Mouse (Mus musculus) left cerebral cortex, postnatal 36 days (tissue): ENCODE results near the gene Pigk. TPM values are rescaled to one million over a fixed set of nuclear protein-coding genes. Genes with fewer than 3 reads are reported as not detected.
"Not testable (repeated sequence)": the region's sequence is repeated elsewhere in the genome, so short reads cannot be mapped to it uniquely, and the experiment has no call there.

Source experiments
- DNase-seq, 2 experiments: peaks; one replicate each; pipeline ENCODE4 v3.0.0; 2021 to 2022; ENCODE audit warnings: low spot score in 2 of 2, mixed read lengths in 1 of 2
- intact Hi-C: fragments of 180-260 bp; cut with DNase I; formaldehyde crosslinking; loops from one replicate; pipeline ENCODE4 v1.15.1; 2025
- total RNA-seq, 2 experiments: library from RNA; stranded (reverse); gene quantifications; 2 replicates each; pipeline ENCODE4 v1.2.3; 2021

Pigk gene
- total RNA-seq: 10 to 100 TPM; 49.5 to 52.9 TPM

DNA sequence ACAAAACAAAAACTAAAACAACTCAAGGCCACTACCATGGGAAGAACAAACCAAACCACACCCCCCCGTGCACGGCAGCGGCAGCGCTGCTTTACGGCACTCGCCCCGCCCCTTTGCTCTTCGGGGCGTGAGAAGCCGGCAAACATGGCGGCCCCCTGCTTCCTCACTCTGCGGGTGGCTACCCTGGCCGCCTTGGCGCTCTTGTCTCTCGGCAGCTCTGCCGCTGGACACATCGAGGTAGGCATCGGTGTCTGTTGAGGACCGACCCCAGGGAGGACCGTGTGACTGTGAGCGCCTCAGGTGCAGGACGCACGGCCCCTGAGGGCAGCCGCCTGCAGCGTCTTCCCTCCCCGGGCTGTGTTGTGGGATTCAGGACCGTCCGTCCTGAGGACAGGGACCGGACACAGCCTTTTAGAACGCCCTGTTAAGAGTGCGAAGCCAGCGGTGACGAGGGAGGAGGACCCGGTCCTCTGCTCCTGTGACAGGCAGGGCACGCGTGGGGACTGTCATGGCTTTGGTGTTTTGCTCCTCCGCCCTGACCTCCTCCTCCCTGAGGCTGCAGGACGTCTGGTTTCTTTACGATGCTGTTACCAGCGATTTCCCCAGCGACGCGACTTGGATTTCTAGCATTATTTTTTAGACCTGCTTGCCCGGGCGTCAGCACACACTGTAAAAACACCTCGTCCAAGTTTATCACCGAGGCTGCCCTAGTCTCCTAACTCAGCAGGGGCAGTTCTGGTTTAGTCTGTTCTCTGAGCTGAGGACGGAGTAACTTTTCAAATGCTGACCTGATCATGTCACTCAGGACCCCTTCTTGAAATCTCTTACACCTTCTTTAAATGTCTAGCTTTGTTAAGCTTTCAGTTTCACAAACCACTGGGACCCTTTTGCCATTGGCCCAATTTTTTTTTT lies at the start of gene Pigk:
Gene Pigk, plus strand, starts transcription at position 110 of the 912 bp plus-strand sequence.
- peak; percentile 84 to 86 for DNase-seq
- intact Hi-C loops: no loop called here

DNA sequence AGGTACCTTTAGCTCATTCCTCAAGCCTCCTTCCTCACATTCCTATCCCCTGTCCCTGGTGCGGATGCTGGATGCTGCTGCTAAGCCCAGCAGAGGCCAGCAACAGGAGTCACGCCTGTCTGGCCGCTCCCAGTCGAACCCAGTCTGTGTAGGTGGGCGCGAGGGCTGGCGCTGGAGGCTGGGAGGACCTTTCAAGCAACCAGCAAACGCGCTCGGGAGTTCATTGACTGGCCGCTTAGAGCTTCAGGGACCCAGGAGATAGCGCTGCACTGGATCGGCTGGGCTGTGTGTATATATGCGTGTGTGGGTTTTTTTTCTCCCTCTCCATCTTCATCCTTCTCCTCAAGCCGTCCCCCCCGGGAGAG lies 46.9 kb upstream of the Pigk start:
- peak; percentile 43 to 62 for DNase-seq
- intact Hi-C loops: loop anchor here (5.0 kb wide), 3 partner anchors 70 to 270 kb away; partner anchors contain the start of gene Zzz3

DNA sequence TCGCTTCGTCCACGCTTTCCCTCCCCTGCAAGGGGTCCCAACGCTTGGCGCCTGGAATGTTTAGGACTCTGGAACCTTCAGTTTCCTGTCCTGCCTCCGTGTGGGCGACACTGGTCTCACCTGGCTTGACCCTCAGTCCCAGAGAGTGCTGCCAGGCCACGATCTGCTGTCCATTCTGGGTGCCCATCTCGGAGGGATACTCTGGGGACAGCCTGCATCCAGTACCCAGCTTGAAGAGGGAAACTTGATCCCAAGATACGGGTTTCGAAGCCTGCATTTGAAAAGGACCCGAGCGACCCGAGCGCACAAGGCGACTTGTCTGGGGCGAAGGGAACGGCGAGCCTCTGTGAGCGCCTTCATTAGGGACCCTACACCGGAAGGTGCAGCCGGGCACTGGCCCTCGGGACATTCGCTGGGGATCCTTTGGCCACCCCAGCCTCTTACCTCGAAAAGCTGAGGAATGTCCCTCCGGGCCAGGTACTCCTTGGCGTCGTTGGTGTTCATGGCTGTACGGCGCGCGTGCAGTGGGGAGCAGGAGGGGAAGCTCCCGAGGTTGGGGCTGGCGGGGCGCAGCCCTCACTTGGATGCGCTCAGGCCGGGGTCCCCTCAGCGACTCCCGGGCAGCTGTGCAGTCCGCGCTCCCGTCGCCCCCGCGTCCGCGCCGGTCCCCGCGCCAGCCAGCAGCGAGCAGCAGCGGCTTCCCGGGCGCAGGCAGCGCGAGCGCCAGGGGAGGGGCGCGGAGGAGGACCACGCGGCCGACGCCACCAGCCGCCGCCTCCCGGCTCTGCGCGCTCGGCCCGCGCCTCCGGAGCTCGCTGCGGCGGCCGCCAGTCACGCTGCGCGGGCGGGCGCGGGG lies 46.3 kb upstream of the Pigk start:
- peak; percentile 69 to 87 for DNase-seq
- intact Hi-C loops: loop anchor here (5.0 kb wide), 3 partner anchors 70 to 270 kb away; partner anchors contain the start of gene Zzz3

DNA sequence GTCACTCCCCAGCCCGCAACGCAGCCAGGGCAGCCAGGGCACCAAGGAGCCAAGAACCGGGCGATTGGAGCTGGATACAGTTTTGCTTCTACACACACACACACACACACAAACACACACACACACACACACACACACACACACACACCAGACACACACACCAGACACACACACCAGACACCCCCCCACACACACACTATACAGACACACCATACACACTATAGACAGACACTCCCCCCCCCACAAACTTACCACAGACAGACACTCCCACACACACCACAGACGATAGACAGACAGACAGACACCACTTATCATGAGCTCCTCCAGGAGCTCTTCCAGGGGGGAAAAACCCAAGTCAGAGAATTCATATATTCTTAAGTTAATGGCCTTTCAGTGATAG lies 45.7 kb upstream of the Pigk start, which contains the start of gene Ak5:
Gene Ak5, minus strand, starts transcription at position 122 of the 400 bp plus-strand sequence.
- no peak for DNase-seq
- intact Hi-C loops: loop anchor here (5.0 kb wide), 3 partner anchors 69 to 271 kb away; partner anchors contain the start of gene Zzz3

DNA sequence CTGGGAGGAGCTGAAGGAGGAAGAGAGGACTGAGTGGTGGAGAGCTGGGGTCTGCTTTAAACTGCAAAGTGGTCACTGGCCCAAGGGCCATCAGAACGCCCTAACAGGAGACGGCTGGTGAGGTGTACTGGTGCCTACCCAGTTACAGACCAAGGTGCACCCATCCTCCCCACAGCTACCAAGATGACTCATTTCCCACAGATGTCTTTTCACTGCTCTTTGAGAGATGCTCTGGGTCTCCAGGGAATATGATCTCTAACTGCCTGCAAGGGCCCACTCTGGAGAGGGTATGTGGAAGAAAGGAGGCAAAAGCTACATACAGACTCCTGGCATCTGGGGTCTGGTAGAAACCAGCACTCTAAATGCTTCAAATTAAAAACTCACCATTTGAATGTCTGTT lies 45.1 kb upstream of the Pigk start:
- intact Hi-C loops: loop anchor here (5.0 kb wide), 3 partner anchors 69 to 271 kb away; partner anchors contain the start of gene Zzz3
- no peak for DNase-seq

DNA sequence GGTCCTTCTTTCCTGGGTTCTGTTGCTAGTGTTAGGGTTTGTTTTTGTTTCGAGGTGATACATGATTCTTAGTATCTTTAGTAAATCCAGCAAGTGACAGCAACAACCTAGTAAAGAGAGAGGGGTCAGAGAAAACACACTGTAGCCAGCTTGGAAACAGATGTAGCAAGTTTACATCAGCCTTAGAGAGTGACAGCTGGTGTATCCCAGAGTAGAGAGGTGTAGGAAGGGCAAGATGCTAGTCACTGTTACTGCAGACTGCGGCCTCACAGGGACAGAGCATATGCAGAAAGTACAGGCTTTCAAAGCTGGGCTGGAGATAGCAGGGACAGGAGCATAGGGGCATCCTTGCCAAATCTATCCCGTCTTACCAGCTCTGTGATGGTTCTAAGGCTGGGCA lies 44.1 kb upstream of the Pigk start:
- no peak for DNase-seq
- intact Hi-C loops: loop anchor here (5.0 kb wide), 3 partner anchors 68 to 272 kb away; partner anchors contain the start of gene Zzz3

DNA sequence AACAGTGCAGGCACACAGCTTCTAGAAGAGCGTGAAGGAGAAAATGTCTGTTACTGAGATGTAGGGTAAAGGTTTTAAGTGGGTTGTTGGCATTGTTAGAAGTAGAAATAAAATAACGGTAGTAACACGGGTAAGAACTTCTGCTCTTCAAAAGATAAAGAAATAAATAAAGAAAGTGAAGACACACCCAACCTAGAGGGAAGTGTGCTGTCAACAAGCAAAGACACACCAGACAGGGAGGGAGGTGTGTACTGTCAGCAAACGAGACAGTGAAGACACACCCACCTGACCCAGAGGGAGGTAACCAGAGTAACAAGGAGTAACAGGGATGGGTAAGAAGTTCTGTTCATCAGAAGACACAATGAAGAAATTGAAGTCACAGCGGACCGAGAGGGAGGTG lies 39.2 kb upstream of the Pigk start:
- no peak for DNase-seq
- intact Hi-C loops: no loop called here

DNA sequence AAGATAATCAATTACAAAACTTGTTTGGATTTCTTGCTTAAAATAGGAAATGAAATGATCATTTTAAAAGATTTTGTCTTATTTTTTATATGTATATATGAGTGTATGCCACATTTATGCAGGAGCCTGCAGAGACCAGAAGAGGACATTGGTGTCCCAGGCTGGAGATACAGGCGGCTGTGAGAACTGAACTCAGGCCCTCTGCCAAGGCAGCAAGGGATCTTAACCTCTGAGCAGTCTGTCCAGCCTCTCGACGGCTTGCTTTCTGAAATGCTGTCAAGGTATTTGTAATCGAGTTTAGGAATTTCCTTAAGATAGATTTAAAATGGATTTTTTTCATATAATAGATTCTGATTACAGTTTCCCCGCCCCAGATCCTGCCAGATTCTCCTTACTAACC lies 25.4 kb upstream of the Pigk start:
- DNase-seq: no peak
- intact Hi-C loops: no loop called here

DNA sequence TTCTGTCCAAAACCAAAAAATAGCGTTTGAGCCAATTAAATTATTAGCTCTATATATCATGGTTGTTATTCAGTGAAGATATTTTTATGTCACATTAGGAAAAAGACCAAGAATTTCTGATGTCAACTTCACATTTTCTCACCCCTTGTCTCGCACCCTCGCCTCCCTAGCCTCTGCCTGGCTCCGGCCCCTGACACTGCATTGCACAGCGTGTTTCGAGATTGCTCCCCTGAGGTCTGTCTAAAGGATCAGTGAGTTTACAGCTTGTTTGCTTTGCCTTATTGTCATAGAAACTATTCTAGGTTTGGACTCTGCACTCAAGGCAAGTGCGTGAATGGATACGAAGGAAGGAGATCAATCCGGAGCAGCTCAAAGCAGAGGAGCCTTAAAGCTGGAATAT lies 24.8 kb upstream of the Pigk start:
- intact Hi-C loops: no loop called here
- DNase-seq: no peak

DNA sequence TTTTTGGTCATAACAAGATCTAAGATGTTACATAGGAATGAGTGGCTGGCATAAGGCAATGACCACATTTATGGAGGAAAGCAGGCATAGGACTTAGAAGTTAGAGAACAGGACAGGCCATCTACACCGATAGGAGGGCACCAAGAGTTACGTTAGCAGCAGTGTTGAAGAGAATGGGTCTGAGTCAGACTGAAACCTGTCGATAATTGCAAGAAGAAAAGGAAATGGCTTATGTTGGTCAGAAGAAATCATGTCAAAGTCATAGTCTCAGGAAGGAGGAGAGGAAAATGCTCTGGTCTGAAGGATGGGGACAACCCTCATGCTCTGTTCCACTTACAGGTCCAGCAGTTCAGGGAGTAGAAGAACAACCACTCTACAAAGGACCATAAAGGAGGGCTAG lies 18.9 kb upstream of the Pigk start:
- intact Hi-C loops: no loop called here
- no peak for DNase-seq

DNA sequence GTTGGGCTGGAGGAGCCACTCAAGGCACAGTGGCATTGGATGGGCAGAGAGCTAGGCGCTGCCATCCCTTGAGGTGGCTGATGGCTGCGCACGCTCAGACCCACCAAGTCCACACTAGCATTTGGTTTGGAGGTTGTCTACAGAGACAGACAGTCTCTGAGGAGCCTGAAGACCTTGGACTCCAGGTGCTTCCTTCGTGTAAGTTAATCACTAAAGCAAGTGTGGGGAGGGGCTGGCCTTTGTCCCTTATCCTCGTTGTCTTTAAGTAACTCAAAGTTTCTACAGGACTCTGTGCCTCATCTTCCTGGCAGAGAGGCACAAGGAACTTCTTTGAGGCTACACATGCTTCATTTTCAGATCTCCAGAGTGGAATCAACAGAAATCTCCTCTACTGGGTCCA lies 15.9 kb upstream of the Pigk start:
- no peak for DNase-seq
- intact Hi-C loops: no loop called here

DNA sequence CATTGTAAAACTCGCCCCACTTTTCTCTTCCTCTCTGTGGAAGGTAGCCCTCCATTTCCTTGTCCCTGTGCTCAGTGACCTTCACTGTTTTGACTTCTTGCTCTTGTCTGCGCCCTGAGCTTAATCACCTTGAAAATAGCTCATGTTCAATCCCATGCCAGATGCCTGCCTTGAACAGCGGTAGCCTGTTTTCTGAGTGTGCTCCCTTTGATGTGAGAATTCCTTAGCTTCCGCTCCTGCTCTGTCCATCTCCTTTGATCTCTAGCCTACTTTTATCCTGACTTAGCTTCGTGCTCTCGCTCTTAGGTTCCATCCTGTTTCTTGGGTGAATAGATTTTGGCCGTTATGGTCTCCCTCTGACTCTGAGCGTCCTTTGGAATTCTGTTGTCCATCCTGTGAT lies 14.6 kb upstream of the Pigk start:
- DNase-seq: no peak
- intact Hi-C loops: no loop called here

DNA sequence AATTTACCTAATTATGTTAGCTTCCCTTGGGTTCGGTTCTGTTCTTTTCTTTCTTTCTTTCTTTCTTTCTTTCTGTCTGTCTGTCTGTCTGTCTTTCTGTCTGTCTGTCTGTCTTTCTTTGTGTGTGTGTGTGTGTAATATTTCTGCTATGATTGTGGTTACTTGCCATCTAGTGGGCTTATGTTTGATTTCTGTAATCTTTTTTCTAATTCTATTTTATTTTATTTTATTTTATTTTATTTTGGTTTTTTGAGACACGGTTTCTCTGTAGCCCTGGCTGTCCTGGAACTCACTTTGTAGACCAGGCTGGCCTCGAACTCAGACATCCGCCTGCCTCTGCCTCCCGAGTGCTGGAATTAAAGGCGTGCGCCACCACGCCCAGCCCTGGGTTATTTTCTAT lies 12.4 kb upstream of the Pigk start:
- DNase-seq, intact Hi-C loops: not testable (repeated sequence)

DNA sequence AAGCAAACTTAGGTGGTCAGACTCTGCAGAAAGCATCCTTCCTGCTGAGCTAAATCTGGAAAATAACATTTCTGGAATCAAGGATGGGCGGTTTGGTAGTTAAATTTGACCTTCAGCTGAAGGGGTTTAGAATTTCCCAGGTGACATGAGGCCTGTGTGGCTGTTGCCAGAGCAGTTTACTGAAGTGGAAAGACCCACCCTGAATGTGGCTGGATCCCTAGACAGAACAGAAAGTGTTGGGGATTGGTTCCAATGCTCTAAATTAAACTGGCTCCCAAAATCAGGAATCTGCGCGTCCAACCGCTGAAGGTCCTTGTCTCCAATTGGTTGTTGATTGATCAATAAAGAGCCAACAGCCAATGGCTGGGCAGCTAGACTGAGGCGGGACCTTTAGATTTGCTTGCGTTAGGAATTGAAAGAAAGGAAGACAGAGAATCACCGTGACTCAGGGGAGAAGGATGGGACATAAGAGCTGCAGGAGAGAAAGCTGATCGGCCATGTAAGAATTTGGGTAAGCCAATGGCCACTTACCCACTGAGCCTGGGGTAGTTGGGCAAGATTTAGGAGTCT lies 11.5 kb upstream of the Pigk start:
- intact Hi-C loops: no loop called here
- DNase-seq: no peak

DNA sequence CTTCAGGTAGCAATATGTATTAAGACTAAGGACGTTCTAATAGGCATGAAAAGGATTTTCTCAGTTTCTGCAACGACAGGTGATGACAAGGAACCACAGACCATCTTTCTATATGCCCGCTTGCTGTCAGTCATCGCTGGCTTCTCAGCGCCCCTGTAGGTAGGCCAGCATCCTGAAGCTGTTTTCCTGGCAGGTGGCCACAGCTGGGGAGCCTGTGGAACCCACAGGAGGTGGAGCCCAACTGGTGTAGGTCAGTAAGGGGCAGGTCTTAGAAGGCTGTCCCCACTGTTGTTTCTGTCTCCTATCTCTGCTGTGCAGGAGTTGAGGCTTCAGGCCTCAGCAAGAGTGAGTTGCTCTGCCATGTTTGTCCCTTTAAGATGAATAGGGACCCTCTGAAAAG lies 8.1 kb upstream of the Pigk start:
- no peak for DNase-seq
- intact Hi-C loops: no loop called here

DNA sequence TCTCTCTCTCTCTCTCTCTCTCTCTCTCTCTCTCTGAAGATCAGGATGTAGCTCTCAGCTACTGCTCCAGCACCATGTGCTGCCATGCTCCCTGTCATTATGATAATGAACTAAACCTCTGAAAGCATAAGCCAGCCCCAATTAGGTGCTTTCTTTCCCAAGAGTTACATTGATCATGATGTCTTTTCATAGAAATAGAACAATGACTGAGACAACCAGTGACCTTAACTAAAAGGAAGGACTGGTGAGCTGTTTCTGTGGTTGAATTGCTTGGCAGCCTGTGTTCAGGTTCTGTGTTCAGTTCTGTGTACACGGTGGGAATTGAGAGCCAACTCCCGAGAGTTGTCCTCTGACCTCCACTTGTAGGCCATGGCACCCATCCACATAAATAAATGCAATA lies 7.0 kb upstream of the Pigk start:
- DNase-seq: no peak
- intact Hi-C loops: no loop called here

DNA sequence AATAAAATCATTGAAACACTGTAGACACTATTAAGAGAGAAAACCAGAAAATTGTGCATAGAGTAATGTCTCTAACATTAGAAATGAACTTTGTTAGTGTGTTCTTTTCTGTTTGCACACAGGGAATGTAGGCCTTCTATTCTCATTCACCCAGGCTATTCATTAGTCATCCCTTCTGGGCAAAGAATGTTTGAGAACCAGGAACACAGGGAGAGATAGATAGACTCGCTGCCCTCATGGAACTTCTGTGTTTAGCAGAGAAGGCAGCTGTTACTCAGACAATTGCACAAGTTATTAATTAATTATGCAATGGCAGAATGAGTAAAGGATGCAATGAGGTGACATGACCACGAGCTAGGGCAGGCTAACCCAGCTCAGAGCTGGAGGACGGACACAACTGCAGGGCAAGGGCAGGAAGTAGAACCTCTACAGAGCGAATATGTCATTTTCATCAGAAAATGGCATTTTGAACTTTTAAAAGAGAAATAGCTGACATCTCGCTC lies 6.5 kb upstream of the Pigk start:
- DNase-seq: no peak
- intact Hi-C loops: no loop called here

DNA sequence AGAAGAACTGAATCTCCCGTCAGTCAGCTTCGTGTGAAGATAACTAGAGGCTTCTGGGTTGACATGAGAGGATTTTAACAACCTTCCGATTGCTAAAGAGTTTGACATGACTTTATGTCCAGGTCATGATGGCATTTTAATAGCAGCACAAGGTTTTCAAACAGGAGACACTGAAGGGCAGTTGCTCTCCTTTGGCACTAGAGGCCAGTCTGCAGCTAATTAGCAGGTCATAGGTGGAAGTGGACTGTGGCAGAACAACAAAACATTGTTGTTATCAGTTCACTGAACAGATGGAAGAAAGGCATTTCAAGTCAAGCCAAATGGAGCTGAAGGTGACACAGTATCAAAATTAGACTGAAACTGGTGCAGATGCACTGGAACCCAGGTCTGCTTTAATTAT lies 4.0 kb upstream of the Pigk start:
- intact Hi-C loops: no loop called here

DNA sequence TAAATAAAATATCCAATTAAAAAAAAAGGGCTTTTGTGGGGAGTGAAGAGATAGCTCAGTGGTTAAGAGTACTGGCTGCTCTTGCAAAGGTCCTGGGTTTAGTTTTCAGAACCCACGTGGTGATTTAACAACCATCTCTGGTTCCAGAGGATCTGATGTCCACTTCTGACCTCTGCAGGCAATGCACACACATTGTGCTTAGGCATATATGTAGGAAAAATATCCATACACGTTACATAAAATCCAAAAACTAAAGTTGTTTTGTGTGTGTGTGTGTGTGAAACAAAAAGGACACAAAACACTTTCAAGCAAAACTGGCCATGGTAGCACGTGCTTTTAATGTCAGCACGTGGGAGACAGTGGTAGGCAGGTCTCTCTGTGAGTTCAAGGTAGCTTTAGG lies 943 bp upstream of the Pigk start:
- intact Hi-C loops: no loop called here
- DNase-seq: no peak

More for the DNA sequence above, 4.0 kb upstream of the Pigk start:
- no peak for DNase-seq

DNA sequence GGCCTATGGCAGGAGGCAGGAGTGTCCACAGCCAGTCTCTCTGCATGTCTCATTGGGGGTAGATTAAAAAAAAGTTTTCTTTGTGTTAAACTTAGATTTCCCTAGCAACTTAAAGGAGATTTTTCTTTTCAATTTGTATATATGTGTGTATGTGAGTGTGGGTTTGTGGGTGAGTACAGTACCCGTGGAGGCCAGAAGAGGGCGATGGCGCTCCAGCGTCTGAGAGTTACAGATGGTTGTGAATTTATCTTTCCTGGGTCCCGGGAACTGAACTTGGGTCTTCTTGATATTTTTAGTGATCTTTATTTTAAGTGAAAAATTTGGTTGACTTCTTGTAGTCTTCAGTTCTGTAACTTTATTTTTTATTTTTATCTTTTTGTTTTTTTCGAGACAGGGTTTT lies 7.4 kb downstream of the Pigk start:
- intact Hi-C loops: no loop called here
- DNase-seq: no peak
